Mouse (Mus musculus): Measurements from ENCODE around the gene Rdh1.
"Not testable (repeated sequence)": the region's sequence is repeated elsewhere in the genome, so short reads cannot be mapped to it uniquely, and the experiment has no call there.

Gene Rdh1

DNA sequence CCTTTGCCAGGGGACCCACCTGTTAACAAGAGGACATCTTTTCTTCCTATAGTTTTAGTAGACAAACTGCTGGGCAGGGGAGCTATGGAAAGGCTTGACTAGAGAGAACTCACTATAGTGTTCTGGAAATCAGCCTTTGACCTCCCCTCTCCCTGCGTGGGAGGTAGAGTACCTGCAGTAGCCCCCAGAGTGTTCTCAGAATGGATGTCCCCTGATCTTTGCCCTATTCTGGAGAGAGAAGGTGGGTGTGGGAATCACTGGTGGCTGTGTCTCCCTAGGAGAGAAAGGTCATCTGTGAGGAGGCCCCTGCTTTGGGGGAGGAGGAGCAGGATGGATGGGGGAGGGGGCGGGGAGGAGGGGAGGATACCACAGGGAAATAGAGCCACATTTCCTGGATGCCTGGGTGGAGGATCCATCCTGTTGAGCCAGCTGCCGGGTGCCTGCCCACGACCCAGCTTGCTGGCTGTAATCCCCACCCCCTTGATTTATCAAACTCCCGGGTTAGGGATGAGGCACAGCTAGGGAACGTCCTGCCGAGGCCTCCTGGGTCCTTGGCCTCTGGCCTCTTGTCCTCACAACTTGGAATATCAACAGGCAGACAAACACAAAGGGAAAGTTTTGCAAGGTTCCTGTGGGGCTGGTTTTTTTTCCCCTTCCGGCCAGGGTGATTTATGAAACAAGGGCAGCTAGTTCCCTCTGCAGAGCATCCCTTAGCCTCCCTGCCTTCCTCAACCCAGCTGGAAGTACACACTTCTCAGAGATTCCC, 10.5 kb upstream of the Rdh1 start:
- no peak for DNase-seq (ENCODE audit: low spot score)

DNA sequence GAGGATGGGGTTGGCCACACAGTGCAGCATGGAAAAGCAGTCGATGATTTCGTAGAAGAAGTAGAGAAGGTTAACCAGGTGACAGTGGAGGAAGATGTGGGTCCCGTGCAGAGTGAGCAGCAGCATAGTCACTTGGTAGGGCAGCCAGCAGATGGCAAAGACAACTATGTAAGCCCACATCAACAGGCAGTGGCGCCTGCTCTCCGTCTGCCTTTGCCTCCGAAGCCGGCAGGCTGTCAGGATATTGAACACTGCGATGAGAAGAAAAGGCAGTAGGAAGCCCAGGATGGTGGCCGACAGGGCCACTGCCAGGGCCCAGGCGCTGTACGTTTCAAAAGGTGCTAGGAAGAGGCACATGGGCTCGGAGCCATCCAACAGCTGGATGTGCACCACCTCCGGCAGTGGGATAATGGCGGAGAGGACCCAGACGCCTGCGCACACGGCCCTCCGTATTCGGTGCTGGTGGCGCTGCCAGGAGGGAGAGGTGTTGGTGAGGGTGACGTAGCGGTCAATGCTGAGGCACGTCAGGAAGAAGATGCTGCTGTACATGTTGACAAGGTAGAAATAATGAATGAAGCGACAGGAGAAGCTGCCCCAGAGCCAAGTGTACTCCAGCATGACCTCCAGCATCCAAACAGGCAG, 9.3 kb upstream of the Rdh1 start:
- no peak for DNase-seq (ENCODE audit: low spot score)

DNA sequence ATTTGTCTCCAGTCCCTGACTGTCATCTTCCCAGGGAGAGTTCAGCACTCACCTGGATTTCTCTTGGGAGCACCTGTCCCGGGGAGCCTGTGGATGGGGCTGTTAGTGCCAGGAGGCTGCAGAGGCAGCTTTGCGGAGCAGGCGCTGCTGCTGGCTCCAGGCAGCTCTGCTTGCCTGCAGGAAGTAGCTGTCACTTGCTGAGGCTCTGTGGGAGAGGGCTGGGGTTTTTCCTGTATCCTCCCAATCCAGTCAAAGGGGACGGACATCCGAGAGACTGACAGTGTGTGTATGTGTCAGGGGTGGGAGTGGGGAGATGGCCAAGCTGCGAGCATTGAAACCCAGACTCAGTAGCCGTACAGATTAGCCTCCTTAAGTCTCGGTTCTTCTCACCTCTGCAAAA, 8.0 kb upstream of the Rdh1 start, which contains the start of gene Gpr182:
Gene Gpr182, minus strand, starts transcription at position 185 of the 400 bp plus-strand sequence.
- no peak for DNase-seq (ENCODE audit: low spot score)

DNA sequence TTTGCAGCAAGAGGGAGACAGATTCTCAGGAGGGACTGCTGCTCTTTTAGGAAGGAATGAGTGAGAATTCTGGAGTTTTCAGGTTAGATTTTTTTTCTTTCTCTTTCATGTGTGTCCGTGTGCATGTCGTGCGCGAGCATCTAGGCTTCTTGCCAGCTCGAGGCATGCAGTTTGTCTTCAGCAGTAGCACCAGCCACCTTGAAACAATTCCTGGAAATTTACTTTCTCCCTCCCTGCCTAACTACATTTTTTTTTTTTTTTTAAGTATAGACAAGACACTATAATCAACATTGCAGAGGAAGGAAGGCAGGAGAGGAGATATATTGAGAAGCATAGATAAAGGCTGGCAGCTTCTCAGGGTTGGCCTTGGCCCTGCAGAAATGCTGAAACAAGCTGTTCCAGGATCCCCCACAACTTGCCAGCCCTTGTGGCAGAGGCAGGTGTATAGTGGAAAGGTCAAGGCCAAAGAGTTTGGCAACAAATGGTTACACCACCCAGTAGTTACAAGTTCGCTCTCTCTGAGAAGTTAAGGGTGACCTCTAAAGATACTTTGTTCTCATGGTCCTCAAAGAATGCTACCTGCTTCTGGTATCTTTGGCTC, 4.9 kb upstream of the Rdh1 start:
- DNase-seq (ENCODE audit: low spot score), result no peak

DNA sequence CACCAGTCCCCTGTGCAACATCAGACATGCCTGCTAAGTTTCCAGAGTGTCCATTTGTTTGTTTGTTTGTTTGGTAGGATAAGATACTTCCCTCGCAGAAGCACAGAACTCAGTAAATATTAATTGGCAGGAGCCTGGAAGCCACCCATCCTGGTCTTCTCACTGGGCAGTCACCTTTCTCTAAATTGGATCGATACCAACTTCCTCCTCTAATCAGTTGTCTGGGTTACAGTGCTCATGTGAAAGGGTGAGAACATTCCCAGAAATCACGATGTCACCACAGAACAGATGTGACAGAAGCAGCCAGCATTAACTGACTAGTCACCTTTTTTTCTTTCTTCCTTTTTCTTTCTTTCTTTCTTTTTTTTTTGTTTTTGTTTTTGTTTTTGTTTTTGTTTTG, 4.3 kb upstream of the Rdh1 start:
- no peak for DNase-seq (ENCODE audit: low spot score)

DNA sequence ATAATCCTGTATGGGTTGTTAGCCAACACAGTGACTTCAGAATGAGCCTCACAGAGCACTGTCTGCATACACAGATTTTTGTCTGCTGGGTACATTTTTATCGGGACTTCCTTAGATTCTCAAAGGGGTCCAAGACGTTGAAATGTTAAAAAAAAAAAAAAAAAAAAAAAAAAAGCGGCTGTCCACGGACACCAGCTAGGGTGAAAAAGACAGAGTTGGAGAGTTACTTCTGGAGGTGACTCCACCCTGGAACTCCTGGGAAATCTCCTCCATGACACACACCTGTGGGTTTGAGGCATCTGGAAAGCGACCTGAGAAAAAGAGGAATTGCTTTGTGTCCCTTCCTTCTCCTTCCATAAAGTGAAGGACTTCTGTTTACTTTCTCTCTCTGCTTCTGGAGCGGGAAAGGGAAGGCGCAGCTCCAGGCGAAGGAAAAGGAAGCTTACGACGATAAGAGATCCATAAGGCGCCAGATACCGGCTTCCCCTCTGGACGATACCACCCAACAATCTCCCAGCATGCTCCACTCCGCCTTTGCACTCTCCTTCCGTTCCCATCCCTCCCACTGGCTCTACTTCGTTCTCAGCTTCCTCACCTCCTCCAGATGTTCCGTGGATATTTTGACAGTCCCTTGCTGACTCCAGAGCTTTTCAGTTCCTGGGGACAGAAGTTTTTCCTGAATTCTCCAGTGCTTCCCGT, 3.6 kb upstream of the Rdh1 start:
- DNase-seq (ENCODE audit: low spot score), result no peak

DNA sequence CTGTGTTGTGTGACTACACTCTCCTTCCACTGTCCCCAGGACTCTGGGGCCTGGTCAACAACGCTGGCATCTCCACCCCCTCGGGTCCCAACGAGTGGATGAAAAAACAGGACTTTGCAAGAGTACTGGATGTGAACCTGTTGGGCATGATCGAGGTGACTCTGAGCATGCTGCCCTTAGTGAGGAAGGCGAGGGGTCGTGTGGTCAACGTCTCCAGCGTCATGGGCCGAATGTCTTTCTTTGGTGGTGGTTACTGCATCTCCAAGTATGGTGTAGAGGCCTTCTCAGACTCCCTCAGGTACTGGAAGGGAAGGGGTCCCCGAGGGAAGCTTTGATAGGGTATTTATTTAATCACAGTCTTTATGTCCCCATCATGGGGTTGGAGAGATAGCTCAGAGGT, 3.4 kb downstream of the Rdh1 start:
- not testable (repeated sequence) for DNase-seq (ENCODE audit: low spot score)

DNA sequence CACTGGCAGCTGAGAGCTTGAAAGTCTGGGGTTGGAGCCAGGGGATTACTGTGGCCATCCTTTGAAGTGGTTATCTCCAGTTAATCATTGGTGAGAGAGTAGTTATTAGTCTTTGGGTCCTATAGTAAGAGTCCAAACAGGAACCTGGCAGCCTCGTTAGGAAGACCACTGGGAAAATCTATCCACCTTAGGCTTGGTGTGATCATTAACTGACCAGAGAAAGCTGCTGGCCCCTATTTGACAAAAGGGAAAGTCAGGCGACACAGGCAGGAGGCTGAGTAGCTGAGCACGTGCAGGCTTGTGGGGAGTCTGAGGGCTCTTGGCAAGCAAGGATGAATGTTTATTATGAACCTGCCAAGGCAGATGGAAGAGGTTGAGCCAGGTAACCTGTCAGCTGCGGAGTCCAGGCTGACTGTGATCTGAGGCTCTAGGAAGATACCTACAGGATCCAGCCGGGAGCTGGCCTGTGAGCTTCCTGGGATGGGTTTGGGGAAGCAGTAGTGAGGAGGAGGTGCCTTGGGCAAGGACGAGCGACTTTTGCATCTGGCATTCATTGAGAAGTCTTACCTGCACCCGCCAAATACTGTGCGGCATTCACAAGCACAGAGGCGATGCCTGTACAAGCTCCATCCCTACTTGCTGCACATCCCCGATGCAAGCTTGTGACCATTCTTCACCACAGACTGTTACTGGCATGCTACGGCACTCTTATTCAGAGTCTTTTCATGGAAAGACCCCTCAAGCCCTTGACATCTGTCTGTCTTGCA, 4.6 kb downstream of the Rdh1 start:
- no peak for DNase-seq (ENCODE audit: low spot score)

DNA sequence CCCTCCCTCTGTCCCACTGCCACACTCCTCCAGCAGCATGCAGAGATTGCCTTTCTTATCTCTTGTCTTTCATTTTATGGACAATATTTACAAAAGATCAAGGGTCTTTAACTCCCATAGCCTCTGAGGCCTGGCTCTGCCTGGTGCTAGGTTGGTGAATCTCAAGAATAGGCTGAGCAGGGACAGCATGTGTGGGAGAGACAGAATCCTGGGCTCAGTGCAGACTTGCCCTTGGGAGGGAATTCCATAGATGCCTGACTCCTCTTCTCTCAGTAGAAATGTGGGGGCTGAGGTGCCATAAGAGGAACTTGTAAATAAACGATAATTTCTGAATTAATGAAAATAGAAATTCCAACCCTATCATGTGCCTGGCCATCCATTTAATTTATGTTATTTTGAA, 7.0 kb downstream of the Rdh1 start:
- DNase-seq (ENCODE audit: low spot score), result no peak

DNA sequence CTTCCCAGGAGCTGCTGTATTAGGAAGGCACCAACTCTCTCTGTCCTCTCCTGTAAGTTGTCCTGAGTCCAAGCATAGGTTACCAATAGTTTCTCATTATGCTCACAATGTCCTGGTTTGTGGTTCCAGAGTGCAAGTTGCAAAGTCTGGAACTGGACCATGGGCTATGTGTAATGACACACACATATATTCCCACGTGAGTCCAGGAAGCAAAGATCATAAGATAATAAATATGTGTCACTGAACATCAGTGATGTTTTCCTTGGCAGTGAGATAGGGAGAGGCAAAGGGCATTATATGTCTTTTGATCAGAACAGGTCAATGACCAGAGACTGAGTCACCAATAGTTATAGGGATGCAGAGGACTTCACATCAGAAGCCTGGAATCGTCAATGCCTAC, 16.5 kb downstream of the Rdh1 start, which contains the start of gene Rdh9:
Gene Rdh9, plus strand, starts transcription at position 376 of the 400 bp plus-strand sequence.
- DNase-seq (ENCODE audit: low spot score), result no peak

DNA sequence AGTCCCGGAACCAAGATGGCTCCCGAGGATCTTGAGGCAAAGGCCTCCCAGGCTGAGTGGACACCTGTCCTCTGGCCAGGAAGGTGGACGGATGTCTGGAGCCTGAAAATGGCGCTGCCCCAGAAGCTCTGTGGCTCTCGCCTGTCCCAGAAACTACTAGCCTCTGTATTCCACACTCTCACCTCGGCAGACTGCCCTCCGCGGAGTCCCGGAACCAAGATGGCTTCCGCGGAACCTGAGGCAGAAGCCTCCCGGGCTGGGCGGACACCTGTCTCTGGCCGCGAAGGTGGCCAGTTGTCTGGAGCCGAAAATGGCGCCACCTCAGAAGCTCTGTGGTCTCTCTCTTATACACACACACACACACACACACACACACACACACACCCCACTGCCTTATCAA, 22.8 kb downstream of the Rdh1 start:
- DNase-seq (ENCODE audit: low spot score), result not testable (repeated sequence)

DNA sequence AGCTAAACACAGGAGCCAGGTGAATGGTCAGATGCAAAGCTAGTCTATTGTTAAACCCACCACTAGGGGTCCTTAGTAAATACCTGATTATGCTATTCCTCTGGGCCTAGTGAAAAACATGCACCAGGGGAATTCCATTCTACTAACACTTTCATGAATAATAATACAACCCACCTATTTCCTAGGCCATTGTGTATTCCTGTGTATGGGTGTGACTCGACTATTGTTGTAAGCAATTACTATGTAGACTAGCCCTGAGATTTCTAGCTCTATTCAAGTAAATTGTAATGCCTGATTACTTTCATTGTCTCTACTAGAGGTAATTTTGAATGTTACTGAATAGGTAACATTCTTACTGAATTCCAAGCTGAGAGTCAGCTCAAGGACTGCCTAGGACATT, 25.9 kb downstream of the Rdh1 start:
- not testable (repeated sequence) for DNase-seq (ENCODE audit: low spot score)

DNA sequence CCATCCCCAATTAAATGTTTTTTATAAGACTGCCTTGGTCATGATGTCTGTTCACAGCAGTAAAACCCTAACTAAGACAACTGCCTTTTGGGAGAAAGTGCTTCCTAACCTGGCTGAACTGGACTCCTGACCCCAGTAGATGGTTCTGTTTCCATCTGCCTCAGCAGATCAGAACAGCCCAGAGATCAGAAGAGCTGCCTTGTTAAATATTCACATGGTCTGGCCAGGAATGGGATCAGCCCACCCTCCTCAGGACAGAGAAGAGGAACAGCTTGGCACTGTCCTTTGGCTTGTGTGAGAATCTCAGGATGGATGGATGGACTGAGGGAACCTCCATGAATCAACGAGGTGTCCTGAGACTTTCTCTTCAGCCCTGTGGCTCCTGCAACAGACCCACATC, 39.8 kb downstream of the Rdh1 start:
- no peak for DNase-seq (ENCODE audit: low spot score)

DNA sequence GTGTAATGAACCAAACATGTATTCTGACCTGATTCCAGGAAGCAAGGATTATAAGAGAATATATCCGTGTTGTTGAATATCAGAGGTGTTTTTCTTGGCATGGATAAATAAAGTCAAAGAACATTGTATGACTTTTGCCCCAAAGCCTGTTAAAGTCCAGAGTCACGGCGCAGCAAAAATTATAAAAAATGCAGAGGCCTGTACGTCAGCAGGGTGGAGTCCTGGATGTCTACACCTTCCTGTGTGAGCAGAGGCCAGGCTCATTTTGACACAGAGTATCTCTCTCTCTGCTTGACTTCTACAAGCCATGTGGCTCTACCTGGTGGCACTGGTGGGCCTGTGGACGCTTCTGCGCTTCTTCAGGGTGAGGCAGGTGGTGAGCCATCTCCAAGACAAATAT, 41.4 kb downstream of the Rdh1 start, which contains the start of gene Rdh16:
Gene Rdh16, plus strand, starts transcription at position 262 of the 400 bp plus-strand sequence.
- DNase-seq (ENCODE audit: low spot score), result no peak

DNA sequence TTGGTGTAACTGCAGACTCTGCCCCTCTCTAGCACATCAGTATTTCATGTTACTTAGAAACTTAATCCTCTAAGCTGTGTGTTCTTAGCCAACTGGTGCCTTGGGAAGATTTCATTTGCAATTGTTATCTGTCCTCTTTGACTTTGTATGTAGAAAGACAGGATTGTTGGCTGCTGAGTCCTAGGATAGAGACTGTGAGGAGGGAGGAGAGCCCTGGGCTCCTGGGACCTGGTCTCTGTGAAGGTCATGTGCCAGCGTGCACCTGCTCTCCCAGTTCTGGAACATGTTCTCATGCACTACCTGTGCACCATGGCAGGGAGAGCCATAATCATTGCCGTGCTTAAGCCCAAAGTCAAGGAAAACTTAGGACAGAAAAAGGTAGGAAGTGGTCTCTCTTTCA, 42.1 kb downstream of the Rdh1 start:
- DNase-seq (ENCODE audit: low spot score), result no peak

DNA sequence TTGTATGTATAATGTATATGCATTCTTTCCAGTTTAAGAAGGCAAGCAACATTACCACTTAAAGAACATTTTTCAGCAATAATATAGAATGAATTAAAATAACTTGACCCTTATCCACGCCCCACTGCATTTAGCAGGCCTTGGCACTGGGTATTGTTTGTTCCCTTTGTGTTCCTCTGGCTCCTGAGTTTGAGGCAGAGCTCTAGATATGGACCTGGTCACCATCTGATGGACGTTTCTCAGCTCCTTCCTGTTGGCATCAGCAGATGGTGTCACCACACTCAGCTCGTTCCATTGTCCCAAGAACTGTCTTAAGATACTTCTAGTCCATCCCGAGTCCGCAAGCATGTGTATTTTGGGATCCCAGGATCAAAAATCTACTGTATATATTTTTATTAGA, 42.7 kb downstream of the Rdh1 start:
- no peak for DNase-seq (ENCODE audit: low spot score)

DNA sequence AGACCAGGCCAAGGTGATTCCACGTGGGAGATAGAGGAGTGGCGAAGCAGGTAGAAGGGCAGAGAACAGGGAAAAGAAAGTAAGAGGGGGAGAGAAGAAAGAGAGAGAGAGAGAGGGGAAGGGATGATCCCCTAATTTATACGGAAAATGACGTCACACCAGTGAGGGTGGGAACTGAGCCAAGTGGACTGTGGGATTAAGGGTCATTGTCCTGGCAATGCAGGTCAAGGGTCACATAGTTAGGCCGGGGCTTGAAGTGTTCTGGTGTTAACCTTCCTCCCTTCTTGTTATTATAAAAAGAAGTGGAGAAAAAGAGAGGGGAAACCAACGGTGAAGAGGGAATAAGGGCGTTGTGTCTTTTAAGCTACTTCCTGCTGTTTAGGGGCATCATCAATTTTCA, 44.9 kb downstream of the Rdh1 start:
- no peak for DNase-seq (ENCODE audit: low spot score)

DNA sequence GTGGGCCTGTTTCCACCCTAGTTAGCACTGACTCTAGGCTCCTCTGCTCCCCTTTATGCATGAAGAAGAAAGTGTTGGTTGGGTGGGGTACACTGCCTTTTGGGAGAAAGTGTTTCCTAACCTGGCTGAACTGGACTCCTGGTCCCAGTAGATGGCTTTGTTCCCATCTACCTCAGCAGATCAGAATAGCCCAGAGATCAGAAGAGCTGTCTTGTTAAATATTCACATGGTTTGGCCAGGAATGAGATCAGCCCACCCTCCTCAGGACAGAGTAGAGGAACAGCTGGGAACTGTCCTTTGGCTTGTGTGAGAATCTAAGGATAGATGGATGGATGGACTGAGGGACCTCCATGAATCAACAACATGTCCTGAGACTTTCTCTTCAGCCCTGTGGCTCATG, 56.4 kb downstream of the Rdh1 start:
- DNase-seq (ENCODE audit: low spot score), result no peak

DNA sequence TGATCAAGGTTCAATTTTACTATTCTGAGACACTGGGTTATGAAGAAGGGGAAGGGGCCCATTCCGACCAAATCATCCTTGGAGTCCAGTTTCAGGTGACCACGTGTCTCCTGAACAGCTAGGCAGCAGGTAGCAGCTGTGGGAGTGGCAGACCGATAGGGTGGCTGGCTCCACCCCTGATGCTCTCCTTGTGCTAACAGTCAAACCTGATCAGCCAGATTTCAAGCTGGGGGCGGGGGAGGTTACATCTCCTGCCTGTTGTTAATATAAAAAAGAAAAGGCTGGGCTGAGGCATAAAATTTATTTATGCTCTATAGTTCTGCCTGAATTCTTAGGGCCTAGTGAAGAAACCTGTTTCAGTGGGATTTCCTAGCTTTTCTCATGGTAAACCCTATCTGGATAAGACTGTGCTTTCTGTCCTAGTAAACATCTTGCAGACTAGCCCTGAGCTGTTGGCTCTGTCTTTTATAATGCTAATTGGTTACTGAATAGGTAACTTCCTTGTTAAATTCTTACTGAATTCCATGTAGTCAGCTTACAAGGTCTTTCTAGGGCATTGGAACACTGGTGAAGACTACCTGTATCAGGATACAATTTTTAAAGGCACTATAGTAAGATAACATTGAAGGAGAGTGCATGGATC, 57.9 kb downstream of the Rdh1 start:
- not testable (repeated sequence) for DNase-seq (ENCODE audit: low spot score)

All from spleen, adult 12 weeks (tissue).